Comparison of ENCODE assay signal across 11 mouse cellular contexts in genomic region chr6:144952885-144953284, GRCm38 (mm10).
"Had no signal": no experiment of that assay in that cellular context is flagged by ENCODE, and none has a peak within 500 bp of the region (broad histone marks: within the 10 kb centered on the region; RNA-seq: fewer than 3 reads in every experiment).

No protein-coding gene starts in this region.

- DNase-seq: retina, postnatal 1 day; right cerebral cortex, adult 18-20 months; right cerebral cortex, postnatal 14 days; right cerebral cortex, postnatal 25 days; right cerebral cortex, postnatal 4 days; spleen, adult 18-20 months; thymus, adult 18-20 months; thymus, adult 2 months; thymus, postnatal 14 days; thymus, postnatal 25 days; thymus, postnatal 36 days had no signal
